Mouse (Mus musculus) right cerebral cortex, adult 2 months (tissue): Measurements from ENCODE around the gene Ppp1r14a.

ENCODE experiments used
- DNase-seq, 2 experiments: peaks; one replicate each; pipeline ENCODE4 v3.0.0; 2021 to 2022; ENCODE audit warnings: low spot score in 2 of 2

Ppp1r14a gene

GRCm38 (mm10) chr7:29279924-29280323 is 9.2 kb upstream of the Ppp1r14a start:
- DNase-seq: no peak

GRCm38 (mm10) chr7:29280801-29281200 is 8.3 kb upstream of the Ppp1r14a start:
- DNase-seq: no peak

- peak; percentile 31 to 38 for DNase-seq
Measured at GRCm38 (mm10) chr7:29281201-29282073, 7.7 kb upstream of the Ppp1r14a start, which contains the start of gene Spint2. TSS of gene Spint2 (minus strand) at chr7:29281912.

- DNase-seq: no peak
Measured at GRCm38 (mm10) chr7:29282074-29282554, 7.0 kb upstream of the Ppp1r14a start.

GRCm38 (mm10) chr7:29283876-29284275 is 5.2 kb upstream of the Ppp1r14a start:
- DNase-seq: no peak

GRCm38 (mm10) chr7:29284523-29284922 is 4.6 kb upstream of the Ppp1r14a start:
- no peak for DNase-seq

GRCm38 (mm10) chr7:29287481-29287880 is 1.6 kb upstream of the Ppp1r14a start:
- DNase-seq: no peak

- DNase-seq: no peak
Measured at GRCm38 (mm10) chr7:29288079-29288478, 1.0 kb upstream of the Ppp1r14a start.

GRCm38 (mm10) chr7:29289856-29290255 is 748 bp downstream of the Ppp1r14a start:
- DNase-seq: no peak

- no peak for DNase-seq
Measured at GRCm38 (mm10) chr7:29290691-29291485, 1.8 kb downstream of the Ppp1r14a start.

- DNase-seq: no peak
Measured at GRCm38 (mm10) chr7:29291616-29292457, 2.7 kb downstream of the Ppp1r14a start.

GRCm38 (mm10) chr7:29292458-29293098 is 3.5 kb downstream of the Ppp1r14a start:
- DNase-seq: no peak

- DNase-seq: no peak
Measured at GRCm38 (mm10) chr7:29293131-29294065, 4.3 kb downstream of the Ppp1r14a start.

GRCm38 (mm10) chr7:29294111-29294761 is 5.1 kb downstream of the Ppp1r14a start:
- DNase-seq: no peak

- DNase-seq: no peak
Measured at GRCm38 (mm10) chr7:29295861-29296647, 6.9 kb downstream of the Ppp1r14a start.

- peak; percentile 54 to 72 for DNase-seq
Measured at GRCm38 (mm10) chr7:29296998-29297397, 7.9 kb downstream of the Ppp1r14a start.

GRCm38 (mm10) chr7:29301127-29301566 is 12.0 kb downstream of the Ppp1r14a start:
- peak; percentile 71 to 78 for DNase-seq

GRCm38 (mm10) chr7:29302641-29303040 is 13.5 kb downstream of the Ppp1r14a start:
- DNase-seq: no peak
